Mouse (Mus musculus) adrenal gland, adult 2 months (tissue): ENCODE measurements around the gene Alg12. TPM values are rescaled to one million over a fixed set of nuclear protein-coding genes. Genes with fewer than 3 reads are reported as not detected.

Experiments used
- DNase-seq: peaks from one replicate; pipeline ENCODE4 v3.0.0; 2021
- polyA plus RNA-seq: library from polyadenylated mRNA; depleted of rRNA; stranded (reverse); fragments of >200 nt; gene quantifications from 2 replicates; pipeline ENCODE4 v1.2.3, GENCODE M21; 2012
- total RNA-seq, 2 experiments: library from RNA; stranded (reverse); gene quantifications; 2 replicates each; pipeline ENCODE4 v1.2.3; 2021

Gene Alg12
- total and polyA plus RNA-seq, 3 experiments, result 15.2 to 21.2 (median 19.2) TPM

DNA sequence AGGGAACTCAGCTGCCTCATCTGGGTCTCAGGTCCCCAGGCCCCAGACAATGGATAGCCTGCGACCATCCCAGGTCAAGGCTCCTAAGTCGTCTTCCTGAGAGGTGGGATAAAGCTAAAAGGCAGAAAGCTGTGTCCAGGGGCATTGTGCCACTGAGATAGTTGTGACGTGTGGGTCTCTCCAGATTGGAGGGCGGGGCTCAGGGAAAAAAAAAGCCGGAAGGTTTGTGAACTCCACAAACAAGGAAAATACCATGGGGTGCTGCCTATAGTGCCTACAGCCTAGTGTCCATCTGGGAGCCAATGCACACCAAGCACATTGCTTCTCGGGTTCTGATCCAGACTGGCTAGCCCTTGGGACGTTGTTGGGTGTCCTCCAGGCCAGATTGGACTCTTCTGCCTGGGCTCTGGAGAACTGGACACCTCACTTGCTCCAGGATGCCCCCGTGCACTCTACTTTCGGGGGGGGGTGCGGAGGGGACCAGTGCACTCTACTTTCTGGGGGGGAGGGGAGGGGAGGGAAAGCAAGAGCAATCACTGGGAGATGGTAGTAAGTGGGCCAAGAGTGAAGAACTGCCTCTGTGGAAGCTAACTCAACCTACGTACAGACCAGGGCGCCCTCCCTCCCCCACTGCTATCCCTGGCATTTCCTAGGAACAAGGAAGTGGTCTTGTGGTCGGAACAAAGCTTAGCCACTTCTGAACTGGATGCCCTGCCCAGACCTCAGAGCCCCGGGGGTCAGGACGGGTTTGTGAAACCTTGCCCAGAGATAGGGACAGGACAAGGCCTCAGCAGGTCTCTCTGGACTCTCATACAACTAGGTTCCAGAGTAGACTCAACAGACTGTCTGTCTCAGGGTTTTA is 36.1 kb upstream of the Alg12 start:
- DNase-seq, result no peak

DNA sequence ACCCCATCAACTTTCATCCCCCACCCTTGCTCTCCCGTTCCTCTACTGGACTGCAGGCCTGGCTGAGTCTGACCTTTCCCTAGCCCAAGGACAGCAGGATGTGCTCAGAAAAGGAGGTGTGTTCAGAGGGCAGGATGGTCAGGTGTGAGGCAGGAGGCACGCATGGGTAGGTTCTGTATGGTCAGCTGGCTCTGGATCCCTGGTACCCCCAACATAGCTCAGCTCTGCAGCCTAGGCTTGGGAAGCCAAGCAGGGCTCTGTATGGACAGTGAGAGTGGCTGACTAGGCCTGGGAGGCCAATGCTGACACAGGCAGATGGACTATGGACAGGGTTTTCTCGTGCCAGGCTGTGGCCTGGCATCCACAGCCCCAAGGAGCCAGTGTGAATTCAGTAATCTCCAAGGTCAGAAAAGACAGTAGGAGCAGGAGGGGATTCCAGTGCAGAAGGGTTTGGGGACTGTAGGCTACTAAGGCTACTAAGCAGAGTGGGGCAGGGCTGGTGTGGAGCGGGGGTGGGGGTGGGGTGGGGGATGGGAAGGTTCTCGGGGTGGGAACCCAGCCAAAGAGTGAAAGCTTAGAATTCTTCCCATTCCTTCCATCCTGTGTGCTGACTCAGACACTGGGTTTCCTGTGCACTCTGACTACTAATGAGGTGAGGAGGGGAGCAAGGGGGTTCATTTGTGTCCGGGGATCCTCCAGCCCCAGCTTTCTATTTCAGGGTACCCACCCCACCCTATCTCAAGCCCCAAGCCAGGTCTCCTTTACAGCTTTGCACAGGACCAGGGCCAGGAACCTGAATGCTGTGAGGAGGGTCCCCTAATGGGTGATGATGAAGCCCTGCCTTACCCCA is 35.2 kb upstream of the Alg12 start:
- peak; percentile 48 for DNase-seq

DNA sequence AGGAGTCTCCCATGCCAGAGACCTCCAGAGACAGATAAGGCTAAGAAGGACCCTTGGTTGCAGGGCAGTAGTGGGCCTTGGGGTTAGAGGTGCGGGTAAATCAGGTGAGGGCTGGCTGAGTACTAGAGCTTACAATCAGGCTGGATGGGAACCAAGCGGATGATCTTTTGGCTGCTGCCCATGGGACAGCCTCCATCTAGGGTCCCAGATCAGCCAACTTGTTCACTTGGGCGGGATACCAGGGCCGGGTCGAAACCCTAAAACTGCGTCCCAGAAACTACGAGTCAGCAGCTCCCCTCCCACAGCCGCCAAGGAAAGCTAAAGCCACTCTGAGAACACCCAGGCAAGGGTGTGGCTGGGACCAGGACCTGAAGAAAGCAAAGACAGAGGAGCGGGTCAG is 34.0 kb upstream of the Alg12 start:
- no peak for DNase-seq

DNA sequence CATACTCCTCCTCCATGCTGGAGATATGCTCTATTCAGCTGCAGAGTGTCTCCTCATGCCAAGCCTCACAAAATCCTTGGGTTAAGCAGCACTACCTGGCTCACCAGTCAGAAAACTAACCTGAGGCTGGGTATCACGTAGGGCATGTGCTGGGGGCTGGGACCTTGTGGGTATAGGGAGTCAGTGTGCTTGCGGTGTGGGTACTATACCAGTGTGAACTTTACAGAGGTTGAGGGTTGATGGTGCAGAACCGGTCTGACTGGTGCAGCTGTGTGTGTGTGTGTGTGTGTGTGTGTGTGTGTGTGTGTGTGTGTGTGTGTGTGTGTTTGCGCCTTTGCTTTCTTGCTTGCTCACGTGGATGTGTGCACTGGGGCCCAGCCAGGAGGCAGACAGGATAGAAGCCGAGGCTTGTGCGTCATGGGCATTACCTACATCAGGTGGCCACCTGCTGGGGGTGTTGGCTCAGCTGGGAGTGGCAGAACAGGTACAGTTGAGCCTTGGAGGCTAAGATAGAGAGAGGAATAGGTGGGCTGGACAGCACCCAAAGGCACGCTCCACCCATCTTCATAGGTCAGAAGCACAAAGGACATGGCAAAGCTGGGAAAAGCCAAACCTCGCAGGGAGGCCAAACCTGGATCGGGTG is 32.5 kb upstream of the Alg12 start:
- no peak for DNase-seq

DNA sequence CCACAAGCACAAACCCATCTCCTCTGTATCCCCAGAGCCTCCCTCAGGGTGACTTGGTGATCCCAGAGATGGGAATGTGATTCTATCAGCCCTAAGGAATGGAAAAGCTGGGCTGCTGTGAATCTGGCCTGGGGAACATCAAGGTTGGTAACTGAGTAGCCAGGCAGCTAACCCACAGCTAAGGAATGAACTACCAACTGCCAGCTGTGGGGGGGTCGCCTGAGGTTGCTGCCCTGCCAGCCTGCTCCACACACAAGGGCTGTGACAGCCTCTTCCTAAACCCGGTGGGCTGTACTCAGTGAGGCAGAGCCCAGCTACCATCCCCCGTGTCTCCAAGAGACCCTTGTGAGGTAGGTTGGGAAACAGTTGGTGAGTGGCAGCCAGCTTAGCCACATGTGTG is 32.0 kb upstream of the Alg12 start:
- DNase-seq, result no peak

DNA sequence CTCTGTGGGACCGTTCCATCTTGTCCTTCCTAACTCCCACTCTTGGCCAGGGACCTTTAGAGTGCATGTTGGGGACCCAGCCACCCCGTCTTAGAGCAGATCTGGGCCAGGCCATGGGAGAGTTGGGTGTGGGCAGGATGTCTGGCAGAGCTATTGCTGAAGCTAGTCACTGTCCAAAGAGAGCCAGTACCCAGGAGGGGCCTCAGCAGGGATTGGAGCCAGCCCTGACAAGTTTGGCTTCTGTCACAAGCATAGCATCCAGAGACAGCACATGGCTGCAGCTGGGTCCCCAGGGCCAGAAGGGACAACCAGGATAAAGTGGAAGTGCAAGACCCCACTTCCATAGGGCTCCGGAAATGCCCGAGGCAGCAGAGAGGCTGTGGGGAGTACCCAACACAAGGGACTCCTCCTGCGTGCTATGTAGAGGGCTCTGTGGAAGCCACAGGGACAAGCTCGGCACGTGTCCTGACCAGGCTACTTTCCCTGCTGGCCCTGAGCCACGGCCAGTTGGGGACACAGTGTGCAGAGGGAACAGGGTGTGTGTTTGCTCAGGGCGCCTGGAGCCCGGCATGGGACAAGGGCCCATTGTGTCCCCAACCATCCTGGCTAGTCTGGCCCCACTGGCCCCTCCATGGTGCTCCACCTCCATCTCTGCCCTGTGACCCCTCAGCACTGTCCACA is 31.2 kb upstream of the Alg12 start:
- DNase-seq, result peak; percentile 88

DNA sequence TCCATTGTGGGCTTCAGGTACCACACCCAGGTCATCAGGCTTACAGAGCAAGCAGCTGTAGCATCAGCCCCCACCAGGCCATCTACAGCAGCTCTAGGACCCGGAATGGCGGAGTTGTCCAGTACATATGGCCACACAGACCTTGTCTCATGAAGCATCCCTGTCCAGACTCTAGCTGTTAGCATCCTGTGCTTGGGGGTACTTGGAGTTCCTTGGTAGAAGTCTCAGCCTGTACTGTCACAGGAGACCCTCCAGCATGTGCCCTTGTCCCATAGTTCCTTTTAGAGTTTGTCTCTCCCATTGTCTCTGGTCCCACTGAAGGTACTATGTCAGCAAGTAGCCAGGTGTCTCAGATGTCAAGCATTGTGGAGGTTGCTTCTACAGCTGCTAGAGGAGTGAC is 30.5 kb upstream of the Alg12 start:
- no peak for DNase-seq

DNA sequence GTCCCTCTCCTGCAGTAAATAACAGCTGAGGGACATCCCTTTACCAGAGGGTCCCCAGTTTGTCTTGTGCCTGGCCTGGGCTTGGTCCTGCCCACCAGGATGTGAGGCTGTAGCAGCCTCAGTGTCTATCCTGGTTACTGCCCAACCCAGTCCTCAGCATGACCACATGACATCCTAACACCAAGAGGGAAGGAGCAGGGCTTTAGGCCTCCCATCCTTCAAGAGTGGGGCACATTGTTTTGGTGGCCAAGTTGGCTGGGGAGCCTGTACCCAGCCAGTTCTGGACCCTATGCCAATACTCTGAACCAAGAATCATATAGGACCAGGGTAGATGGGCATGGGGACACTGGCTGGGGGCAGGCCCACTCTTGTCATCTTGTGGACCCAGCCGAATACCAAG is 29.5 kb upstream of the Alg12 start:
- no peak for DNase-seq

DNA sequence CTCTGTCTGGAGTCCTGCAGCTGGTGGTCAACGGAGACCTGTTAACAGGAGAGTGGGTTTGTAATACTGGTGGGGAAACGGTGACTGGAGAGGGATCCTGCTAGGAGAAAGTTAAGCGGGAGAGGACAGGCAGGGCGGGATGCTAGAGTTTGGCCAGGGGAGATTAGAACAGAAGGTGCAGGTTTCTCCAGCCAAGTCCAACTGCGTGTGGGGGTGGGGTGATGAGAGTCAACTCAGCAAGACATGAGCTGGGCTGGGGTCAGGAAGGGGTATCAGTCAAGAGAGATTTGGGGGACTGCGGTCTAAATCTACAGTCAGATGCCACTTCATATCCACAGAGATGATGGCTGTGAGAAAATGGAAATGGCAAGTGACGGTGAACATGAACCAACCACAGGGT is 25.8 kb upstream of the Alg12 start:
- DNase-seq, result no peak

DNA sequence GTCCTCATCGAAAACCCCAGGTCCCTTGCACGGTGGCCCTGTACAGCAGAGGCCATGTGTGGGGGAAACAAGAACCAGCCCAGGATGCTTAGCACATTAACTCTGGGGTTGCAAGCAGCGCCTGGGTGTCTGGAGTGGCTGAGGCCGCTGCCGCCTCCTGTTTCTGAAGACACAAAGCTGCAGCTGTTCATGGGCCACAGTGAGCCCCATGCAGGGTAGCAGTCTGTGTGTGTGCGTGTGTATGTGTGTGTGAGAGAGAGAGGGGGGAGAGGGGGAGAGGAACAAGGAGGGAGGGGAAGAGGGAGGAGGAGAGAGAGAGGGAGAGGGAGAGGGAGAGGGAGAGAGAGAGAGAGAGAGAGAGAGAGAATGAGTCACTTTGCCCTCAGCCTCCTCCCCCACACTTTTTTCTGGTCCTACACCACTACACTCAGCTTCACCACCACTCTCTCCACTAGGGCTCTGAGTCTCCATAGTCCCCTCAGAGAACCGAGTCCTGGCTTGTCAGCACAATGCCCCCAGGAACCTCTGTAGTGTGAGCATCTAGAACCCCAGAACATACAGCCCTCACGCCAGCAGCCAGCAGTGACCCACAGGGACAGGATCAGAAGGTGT is 24.5 kb upstream of the Alg12 start:
- no peak for DNase-seq

DNA sequence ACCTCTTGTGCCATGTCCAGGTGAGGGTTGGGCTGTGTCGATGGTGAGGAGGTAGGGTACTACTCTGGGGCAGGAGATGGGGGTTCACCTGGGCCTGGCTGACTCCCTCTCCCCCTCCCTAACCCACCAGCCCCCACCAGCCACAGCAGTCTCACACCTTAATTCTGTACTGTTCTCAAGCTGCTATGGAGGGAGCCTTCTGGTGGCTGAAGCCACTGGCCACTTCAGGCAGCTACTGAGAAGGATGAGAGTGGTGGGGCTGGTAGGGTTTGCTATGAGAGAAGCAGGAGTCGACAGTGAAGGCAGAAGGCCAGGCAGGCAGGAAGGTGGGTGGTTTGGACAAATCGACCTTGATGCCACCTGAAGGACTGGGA is 23.2 kb upstream of the Alg12 start:
- DNase-seq, result no peak

DNA sequence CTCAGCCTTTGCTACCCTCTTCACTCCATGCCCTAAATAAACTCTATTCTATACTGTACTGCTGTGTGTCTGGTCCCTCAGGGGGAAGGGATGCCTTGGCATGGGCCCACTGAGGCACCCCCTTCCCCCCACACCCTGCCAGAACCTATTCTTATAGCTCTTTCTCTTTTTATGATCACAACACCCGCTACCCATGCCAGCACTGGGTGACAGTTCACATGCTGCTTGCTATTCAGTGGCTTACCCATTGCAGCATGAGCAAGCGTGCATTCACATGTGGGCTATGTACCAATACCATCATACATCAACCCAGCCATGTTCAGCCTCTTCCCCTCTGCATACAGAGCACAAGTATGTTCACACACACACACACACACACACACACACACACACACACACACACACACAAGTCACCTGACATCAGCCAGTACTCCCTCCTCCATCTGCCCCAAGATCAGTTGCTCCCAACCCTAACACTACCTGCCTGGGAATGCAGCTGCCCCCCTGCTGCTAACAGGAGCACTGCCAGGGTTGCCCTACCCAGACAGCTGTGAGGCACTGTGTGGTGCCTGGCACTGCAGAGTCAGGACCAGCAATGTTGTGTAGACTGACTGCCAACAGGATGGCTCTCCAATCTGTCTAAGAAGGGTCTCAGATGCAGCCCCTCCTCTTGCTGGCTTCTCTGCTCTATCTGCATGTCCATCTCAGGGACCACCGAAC is 22.6 kb upstream of the Alg12 start:
- no peak for DNase-seq

DNA sequence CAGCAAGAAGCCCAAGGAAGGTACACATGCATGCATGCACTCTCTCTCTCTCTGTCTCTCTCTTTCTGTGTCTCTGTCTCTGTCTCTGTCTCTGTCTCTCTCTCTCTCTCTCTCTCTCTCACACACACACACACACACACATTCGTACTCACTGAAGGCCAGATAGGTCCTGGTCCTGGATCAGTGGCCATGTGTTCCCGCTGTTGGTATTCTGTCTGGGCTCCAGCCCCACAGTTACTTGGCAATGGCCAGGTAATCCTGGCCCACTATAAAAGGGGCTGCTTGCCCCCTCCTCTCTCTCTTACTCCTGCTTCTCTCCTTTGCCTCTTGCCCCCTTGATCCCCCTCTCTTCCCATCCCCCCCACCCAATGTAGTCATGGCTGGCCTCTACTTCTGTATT is 22.0 kb upstream of the Alg12 start:
- DNase-seq, result no peak

DNA sequence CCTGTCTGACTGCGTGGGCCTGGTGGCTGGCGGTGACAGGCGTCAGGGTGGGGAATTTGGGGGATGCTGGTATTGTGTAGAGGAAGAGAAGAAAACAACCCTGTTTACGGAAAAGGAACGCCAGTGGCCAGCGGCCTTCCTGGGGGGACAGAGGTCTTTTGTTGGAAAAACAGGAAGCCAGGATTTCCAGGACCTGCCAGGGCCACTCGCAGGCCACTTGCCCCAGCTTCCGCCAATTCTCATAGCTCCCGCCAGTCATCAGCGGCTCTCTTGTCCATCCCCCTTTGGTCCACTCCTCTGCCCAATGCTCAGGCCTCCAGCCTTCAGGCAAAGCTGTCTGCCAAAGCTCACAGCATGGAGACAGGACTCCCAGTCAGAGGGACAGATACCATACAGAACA is 21.0 kb upstream of the Alg12 start:
- DNase-seq, result peak; percentile 71

DNA sequence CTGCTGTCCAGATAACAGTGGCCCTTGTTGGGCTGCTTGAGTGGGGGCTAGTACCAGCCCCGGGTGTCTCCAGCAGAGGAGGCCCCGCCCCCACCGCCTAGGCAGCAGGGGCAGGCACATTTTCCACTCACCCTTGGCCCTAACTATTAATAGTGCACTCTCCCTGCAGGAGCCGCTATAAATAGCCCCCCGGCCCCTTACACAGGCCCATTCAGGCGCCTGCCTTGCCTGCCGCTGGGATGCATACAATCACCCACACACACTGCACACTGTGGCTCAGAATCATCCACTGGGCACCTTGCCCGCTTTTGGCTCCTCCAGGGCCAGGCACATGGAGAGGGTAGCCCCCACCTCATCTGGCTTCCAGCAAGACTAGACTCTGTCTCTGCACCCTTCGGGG is 20.2 kb upstream of the Alg12 start:
- peak; percentile 75 for DNase-seq

DNA sequence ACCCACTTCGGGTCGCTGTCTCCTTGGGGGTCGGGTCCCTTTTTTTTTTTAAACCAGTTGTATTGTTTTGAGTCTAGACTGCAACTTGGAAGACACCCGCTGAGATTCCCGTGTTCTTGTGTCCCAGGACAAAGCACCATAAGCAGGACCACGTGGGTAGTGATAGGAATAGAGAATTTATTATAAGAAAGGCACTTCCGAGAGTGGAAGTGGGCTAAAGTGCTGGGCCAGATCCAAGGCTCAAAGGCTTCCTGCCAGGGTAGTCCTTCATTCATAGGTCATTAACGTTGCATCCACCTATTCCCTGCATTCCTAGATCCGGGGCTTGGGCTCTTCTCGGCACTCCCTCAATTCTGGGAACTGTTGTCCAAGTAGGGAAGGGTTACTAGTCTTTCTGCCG is 18.9 kb upstream of the Alg12 start:
- DNase-seq, result peak; percentile 53

DNA sequence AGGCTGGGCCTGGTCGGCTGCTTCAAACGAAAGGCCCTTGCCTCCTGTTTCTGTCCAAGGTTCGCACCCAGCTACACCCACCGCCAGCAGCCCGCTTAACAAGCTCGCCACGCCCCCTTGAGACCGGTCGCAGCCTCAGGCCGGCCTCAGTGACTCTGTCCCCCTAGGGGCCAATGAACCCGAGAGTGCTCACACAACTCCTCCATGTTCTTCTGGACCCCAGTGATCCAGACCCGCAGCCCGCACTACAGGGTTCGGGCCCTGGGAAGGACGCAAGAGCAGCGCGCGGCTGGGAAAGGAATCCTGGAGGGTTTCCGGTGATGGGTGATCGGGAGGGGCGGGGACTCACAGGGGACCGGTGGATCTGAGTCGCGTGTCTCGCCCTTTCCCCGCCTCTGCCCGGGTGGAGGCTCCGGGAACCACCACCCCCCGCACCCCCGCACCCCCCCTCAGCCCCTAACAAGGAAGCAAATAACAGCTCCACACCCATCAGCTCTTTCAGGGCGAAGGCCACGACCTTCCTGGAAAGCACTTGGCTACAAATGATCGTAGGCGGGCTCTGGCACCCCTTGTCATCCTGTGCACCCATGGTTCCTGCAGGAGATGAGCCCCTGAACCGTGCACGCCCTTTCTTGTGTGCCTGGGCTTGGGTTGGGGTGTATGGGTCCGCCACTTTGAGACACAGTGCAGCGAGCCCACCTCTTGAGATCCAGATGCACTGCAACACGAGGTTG is 18.2 kb upstream of the Alg12 start:
- peak; percentile 88 for DNase-seq

DNA sequence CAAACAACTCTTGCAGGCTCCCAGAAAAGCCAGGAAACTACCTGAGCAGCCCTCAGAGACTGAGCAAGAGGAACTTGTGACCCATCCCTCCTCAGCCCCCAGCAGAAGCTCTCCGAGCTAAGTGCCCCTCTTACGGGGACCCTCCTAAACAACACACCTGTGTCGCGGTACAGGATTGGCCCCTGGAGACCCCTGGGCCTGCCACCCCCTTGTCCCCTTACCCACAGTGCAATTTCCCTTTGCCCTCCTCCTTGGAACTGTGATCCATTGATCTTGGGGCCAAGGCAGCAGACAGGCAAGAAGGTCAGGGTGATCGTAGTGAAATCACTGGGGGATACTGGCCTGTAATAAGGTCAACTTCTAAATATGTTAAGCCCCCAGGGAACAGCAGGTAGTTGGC is 17.5 kb upstream of the Alg12 start:
- no peak for DNase-seq

DNA sequence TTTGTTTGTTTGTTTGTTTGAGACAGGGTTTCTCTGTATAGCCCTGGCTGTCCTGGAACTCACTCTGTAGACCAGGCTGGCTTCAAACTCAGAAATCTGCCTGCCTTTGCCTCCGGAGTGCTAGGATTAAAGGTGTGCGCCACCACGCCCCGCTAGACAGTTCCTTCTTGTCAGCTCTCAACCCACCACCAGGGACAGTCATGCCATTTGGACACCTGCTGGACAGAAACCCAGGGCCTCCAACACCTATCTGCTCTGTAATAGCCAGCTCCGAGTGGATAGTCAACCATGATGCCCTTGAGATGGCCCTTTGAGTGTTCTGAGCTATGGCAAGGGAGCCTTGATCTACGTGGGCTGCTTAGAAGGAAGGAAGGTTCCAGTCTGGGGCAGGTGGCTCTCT is 16.9 kb upstream of the Alg12 start:
- DNase-seq, result no peak

DNA sequence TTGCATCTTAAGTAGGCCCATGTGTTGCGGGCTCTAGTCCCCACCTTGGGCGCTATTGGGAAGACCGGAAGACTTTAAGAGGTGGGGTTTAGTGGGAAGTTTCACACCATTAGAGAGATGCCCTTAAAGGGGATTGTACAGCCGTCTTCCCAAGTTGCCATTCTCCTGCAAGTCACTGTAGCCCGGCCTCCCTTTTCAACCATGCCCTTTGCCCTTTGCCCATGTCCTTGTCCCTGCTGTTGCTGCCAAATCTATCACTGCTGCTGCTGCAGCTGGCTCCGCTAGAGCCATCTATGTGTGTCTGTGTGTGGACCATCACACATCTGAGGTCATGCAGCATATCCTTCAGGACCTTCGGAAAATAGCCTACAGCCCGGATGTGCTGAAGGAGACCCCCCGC is 13.4 kb upstream of the Alg12 start:
- no peak for DNase-seq

DNA sequence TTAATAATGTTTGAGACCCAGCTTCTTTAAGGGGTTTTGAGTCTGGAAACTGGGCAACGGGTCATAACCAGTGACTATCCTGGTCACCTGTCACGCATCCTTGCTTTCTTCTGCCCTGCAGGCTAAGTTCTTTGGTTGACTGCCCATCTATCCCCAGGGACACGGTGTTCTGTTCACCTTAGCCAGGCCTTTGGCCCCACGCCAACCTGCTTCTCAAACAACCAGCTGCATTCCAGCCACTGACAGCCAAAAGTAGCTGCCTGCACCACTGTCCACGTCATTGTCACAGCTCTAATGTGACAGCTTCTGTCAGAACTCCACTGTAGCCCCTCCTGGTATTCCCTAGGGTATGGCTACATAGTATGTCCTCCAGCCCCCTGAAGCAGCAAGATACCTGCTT is 12.4 kb upstream of the Alg12 start:
- peak; percentile 58 for DNase-seq
